Mouse (Mus musculus): ENCODE data around the gene Hes7. TPM values are rescaled to one million over a fixed set of nuclear protein-coding genes. Genes with fewer than 3 reads are reported as not detected.

Gene Hes7
- total RNA-seq, 2 experiments from 2014 or later: 0.39 to 0.48 TPM

DNA sequence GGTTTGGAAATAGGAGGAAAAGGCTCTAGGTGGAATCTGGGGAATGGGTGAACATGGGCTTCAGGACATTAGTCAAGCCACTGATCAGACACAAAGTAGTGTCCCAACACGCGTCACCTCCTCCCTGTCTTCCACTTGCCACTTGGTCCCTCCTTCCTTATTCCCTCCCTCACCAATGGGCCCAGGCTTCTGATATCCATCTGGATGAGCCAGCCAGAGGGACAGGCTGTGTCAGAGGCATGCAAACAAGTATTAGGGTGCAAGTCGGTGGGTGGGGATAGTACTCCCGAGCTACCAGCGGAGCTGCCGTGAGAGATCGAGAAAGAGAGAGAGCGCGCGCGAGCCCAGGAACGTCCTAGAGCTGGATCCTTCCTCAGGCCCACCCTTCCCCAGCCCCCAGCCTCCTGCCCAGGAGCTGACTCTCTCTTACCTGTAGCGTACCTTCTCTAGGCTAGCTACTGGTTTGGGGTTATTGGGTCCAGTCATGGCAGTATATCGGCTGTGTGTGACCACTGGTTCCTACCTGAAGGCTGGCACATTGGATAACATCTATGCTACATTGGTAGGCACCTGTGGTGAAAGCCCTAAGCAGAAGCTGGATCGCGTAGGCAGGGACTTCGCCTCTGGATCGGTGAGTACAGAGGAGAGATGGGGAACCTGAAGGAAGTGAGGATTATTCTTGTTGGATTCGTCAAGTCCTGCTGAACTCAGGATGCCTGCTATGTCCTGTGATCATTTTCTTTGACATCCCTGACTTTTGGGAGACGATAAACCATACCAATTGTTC lies 5.9 kb downstream of the Hes7 start:
- DNase-seq (ENCODE audit: low spot score in 2 of 2): peak in 1 of 2 experiments; percentile 48
- intact Hi-C loops (cut with DNase I): loop anchor here (2.0 to 5.0 kb wide), 2 partner anchors 25 to 106 kb away; no protein-coding TSS in a partner anchor

DNA sequence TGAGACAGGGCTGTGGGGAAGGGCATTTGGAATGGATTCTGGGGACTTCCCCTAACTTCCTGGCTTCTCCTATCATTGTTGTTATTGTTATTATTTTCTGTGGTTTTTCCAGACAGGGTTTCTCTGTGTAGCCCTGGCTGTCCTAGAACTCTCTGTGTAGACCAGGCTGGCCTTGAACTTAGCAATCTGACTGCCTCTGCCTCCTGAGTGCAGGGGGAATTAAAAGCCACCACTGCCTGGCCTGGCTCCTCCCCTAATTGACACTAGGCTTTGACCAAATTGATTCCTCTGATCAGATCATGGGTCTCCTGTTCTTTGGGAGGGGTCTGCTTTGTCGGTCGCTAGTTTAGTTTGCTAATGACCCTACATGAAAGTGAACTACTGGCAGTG lies 6.5 kb downstream of the Hes7 start:
- intact Hi-C loops (cut with DNase I): loop anchor here (5.0 kb wide), 1 partner anchor 106 kb away; no protein-coding TSS in a partner anchor
- DNase-seq (ENCODE audit: low spot score in 2 of 2): no peak

DNA sequence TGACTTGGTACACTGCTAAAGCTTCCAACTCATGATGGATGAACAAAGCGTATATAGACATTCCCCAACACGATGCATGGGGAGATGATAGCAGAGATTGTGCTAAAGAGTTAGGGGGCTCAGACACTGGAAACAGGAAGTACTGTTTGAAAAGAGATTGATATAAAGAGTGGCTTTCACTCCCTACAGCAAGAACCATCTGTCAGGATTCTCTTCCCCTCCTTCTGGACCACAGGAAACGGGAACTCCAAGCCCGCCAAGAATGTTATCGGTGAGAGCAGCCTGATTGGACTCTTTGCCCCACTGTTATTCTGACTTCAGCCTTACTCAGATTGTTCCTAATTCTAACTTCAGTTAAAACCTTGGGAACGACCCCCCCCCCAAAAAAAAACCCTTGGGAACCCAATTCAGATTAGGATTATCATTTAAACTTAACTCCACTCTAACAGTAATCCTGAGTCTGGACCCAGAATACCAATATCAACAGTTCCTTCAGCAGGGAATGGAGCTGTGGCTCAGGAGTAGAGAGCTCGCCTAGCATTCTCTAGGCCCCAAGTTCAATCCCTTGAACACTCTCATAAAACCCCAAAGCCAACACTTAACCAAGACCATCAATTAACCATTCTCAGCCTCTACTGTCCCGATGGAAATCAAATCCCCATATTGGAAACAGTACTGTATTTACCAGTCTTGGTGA lies 8.4 kb downstream of the Hes7 start:
- DNase-seq (ENCODE audit: low spot score in 2 of 2): no peak
- intact Hi-C loops (cut with DNase I): loop anchor here (5.0 kb wide), 1 partner anchor 104 kb away; no protein-coding TSS in a partner anchor

DNA sequence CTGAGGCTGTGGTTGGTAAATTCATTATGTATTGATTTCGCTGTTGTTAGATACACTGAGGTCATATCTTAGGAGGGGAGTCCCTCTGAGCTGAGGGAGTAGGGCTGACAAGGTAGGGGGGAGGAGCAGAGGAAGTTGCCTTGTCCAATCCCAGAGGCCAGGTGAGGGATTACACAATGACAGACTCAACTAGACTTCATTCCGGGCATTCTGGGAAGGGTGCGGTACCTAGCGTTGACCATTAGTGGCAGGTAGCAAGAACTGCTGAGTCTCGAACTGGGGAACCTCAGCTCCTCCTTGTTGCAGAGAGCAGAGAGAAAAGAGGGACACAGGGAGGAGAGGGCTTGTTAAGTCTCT lies 13.3 kb downstream of the Hes7 start:
- intact Hi-C loops (cut with DNase I): loop anchor here (2.0 kb wide), 1 partner anchor 17 kb away; no protein-coding TSS in a partner anchor
- DNase-seq (ENCODE audit: low spot score in 2 of 2): no peak

DNA sequence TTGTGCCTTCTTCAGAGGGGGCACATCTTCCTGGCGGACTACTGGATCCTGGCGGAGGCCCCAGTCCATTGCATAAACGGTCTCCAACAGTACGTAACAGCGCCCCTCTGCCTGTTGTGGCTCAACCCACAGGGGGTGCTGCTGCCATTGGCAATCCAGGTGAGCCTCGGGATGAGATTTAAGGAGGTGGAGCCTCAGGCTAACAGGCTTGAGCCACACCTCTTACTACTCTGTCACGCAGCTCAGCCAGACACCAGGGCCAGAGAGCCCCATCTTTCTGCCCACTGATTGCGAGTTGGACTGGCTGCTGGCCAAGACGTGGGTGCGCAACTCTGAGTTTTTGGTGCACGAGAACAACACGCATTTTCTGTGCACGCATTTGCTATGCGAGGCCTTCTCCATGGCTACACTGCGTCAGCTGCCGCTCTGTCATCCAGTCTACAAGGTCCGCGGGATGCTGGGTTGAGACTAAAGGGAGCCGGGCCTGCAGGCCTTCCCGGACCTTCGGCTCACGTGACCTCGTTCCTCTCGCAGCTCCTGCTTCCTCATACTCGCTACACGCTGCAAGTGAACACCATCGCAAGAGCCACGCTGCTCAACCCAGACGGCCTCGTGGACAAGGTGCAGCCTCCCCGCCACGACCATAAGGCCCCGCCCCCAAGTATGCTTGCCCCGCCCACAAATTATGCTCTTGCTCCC lies 13.9 kb downstream of the Hes7 start:
- peak; percentile 88 to 90 for DNase-seq (ENCODE audit: low spot score in 2 of 2)
- intact Hi-C loops (cut with DNase I): loop anchor here (2.0 kb wide), 1 partner anchor 17 kb away; no protein-coding TSS in a partner anchor

DNA sequence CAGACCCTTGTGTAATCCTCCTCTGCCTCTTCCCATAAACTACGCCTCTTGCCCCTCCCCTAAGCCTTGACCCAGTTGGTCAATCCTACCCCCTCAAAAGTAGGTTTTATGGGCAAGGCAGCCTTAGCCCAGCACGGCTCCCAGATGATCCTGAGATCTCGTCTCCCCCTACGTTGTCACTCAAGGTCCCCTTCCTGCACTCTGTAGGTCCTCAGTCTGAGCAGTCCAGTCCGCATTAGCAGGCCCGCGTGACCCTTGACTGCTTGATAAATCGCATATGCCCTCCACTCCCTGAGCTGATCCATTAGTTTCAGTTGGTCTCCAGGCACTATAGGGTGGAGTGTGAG lies 14.4 kb downstream of the Hes7 start:
- no peak for DNase-seq (ENCODE audit: low spot score in 2 of 2)
- intact Hi-C loops (cut with DNase I): no loop called here

DNA sequence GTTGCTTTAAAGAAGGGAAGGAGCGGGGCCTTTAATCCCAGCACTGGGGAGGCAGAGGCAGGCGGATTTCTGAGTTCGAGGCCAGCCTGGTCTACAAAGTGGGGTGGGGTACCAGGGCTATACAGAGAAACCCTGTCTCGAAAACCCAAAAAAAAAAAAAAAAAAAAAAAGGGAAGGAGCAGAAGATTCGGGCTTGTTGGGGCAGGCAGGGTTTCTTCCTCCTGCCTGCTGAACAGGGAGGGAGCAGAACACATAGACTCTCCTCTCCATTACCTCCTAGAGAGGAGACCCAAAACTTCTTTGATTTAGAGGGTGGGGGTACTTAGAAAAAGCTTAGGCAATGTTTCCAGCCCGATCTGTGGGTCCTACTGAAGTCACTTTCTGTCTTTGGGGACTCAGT lies 15.2 kb downstream of the Hes7 start:
- intact Hi-C loops (cut with DNase I): no loop called here
- DNase-seq (ENCODE audit: low spot score in 2 of 2): no peak

DNA sequence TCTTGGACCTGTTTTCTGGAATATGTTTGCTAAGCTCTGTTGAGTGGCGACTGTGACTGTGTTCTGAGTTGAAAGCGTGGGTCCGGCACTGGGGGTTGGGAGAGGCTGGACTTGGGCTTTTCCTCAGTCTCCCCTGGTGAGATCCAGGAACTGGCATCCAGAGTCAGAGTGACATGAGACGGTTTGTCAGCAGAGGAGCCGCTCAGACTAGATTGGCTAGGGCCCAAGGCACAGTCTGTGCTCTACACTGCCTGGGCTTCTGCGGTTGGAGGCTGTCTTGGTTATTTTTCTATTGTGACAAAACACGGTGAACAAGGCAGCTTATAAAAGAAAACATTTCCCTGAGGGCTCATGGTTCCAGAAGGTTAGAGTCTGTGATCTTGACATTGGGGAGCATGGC lies 27.3 kb downstream of the Hes7 start:
- intact Hi-C loops (cut with DNase I): no loop called here
- DNase-seq (ENCODE audit: low spot score in 2 of 2): no peak

DNA sequence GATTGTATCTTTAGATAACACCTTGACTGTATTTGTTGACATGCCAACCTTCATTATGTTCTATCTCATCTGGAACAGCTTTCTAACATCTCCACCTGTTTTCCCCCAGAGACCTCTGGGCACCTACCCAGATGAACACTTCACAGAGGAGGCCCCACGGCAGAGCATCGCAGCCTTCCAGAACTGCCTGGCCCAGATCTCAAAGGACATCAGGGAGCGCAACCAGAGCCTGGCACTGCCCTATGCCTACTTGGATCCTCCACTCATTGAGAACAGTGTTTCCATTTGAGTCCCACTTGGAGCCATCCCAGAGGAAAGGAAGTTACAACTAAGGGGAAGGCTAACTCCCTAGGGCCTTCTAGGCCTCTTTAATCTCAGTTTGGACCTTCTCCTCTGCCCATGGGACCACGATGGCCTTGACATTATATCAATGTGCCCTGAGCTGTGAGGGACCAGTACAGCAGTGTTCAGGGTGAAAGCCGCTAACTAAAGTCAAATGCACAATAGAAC lies 28.3 kb downstream of the Hes7 start:
- intact Hi-C loops (cut with DNase I): no loop called here

DNA sequence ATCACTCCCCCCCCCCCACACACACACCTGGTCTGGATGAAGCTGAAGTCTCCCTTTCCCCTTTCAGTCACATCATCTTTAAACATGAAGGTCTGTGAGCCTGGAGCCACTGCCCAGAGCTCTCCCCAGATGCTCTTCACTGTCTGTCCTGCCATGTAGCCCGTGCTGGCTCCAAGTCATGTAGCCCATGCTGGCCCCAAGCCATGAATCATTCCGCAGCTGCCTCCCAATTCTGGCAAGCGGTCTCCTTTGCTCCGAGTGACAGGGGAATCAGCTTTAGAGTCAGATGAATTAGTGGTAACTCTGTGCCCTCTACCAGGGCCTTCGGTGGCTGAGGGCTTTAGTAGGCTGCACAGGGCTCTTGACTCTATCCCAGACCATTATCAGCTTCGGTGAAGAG lies 29.5 kb downstream of the Hes7 start:
- intact Hi-C loops (cut with DNase I): loop anchor here (2.0 kb wide), 2 partner anchors 17 to 25 kb away; partner anchors contain the start of gene Aloxe3

More for the DNA sequence above, 28.3 kb downstream of the Hes7 start:
- DNase-seq (ENCODE audit: low spot score in 2 of 2): no peak

DNA sequence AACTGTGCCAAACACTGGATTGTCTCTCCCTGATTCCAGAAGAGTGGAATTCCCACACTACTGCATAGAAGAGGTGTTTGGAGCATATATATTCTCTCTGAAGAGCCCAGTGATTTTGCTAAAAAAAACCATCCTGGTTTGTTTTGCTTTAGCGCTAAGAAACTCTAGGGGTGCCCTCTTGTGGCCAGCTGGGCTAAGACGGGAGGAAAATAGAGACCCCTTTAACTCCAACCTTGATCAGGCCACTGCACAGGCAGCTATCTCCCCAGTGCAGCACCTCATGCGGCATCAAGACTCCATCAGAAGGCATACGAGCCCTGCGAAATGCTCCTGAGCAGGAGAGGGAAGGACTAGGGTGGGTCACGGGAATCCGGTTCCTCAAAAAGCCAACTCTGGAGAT lies 30.2 kb downstream of the Hes7 start:
- intact Hi-C loops (cut with DNase I): loop anchor here (2.0 kb wide), 2 partner anchors 18 to 26 kb away; partner anchors contain the start of gene Aloxe3
- peak; percentile 60 to 64 for DNase-seq (ENCODE audit: low spot score in 2 of 2)

More for the DNA sequence above, 29.5 kb downstream of the Hes7 start:
- DNase-seq (ENCODE audit: low spot score in 2 of 2): no peak

DNA sequence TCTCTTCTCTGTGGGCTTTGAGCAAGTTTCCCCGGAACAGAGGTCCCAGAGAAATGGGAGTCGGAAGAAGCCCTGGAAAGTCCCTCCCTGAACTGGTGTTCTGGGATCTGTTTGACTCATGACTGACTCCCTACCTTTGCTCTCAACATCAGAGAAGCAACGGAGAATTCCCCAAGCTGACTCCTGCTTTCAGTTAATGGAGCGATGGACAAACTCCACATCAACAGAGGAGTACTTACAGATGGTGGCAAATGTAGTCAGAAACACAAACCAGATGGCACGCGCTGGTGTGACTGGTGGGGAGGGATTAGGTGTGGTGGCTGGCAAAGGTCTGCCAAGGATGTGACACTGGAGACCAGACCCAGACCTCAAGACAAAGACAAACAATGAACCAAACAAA lies 30.8 kb downstream of the Hes7 start:
- DNase-seq (ENCODE audit: low spot score in 2 of 2): no peak
- intact Hi-C loops (cut with DNase I): loop anchor here (2.0 kb wide), 2 partner anchors 18 to 26 kb away; partner anchors contain the start of gene Aloxe3

DNA sequence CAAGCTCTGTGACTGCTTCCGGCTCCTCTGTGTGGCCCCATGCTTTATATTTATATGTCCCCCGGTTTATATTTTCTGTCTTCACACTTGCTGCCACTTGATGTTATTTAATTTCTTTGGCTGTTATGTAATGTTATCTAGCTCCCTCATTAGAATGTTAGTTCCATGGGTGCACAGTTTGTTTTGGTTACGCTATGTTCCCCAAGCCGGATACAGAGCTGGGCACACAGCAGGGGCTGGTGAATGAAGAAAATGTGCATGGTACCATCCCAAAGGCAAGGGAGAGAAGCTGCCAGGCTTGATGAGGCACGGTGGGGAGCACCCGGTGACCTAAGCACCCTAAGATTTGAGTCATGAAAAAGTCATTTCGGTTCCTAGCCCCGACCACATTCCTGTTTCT lies 33.6 kb downstream of the Hes7 start:
- intact Hi-C loops (cut with DNase I): no loop called here
- no peak for DNase-seq (ENCODE audit: low spot score in 2 of 2)

DNA sequence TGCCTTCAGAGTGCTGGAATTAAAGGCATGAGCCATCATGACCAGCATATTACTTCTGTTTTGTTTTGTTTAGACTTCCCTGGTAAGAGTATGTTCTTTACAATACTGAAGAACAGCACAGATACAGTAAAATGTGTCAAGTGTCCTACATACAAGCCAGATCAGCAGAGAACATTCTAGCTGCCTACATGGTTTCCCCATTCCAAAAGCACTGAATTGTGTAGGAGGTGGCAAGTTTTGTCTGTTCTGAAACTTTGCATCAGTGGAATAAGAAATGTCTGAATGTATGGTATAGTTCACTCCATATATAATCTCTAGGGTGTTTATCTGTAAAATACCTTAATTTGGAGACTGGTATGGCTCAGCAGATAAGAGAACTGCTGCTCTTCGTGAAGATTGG lies 35.1 kb downstream of the Hes7 start:
- intact Hi-C loops (cut with DNase I): no loop called here
- peak in 1 of 2 experiments; percentile 68 for DNase-seq (ENCODE audit: low spot score in 2 of 2)

DNA sequence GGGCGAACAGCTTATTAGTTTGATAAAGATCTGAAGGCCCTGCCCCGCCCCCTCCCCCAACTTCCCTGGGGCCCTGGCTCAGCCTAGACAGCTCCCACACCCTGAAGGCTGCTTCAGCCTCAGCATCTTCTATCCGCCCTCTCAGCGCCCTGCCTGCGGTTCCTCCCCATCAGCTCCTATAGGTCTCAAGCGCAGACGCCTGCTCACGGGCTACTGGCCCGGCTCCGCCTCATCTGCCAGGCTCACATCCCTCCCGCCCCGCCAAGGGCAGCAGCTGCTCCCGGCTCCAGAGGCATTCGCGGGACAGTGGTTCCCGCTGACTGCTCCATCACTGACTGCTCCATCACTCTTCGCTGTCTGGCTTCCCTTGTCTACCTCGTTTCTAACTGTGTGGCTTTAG lies 36.6 kb downstream of the Hes7 start, which contains the start of gene Alox12b:
Gene Alox12b, plus strand, starts transcription at position 190 of the 400 bp plus-strand sequence.
- DNase-seq (ENCODE audit: low spot score in 2 of 2): peak in 1 of 2 experiments; percentile 52

DNA sequence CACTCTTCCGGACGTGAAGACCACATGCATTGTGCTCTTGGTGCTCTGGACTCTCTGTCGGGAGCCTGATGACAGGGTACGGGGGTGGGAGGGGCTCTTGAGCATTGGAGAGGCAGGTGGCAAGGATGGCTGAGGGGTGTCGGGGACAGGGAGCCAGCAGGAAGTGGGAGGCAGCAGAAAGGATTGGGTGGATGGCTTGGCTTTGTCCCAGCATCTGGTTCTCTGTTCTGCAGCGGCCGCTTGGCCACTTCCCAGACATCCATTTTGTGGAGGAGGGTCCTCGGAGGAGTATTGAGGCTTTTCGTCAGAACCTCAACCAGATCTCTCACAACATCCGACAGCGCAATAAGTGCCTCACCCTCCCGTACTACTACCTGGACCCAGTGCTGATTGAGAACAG lies 49.1 kb downstream of the Hes7 start:
- intact Hi-C loops (cut with DNase I): no loop called here
- peak in 1 of 2 experiments; percentile 85 for DNase-seq (ENCODE audit: low spot score in 2 of 2)

More for the DNA sequence above, 36.6 kb downstream of the Hes7 start, which contains the start of gene Alox12b:
- intact Hi-C loops (cut with DNase I): no loop called here

DNA sequence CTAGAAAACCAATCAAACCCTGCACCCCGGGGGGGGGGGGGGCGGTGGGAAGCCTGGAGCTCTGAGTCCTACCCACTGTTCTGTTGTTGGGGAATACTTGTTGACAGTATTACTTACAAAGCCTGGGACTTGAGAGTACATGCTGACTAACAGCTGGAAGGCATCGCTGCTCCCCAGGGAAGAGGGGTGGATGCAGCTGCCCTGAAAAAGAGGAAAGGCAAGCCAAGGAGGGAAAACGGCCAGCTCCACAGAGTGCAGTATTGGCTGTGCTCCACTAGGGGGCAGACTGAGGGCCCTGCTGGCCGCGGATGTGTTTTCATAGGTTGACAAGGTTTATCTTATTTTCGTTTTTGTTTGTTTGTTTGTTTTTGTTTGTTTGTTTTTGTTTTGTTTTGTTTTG lies 51.4 kb downstream of the Hes7 start:
- no peak for DNase-seq (ENCODE audit: low spot score in 2 of 2)
- intact Hi-C loops (cut with DNase I): no loop called here

DNA sequence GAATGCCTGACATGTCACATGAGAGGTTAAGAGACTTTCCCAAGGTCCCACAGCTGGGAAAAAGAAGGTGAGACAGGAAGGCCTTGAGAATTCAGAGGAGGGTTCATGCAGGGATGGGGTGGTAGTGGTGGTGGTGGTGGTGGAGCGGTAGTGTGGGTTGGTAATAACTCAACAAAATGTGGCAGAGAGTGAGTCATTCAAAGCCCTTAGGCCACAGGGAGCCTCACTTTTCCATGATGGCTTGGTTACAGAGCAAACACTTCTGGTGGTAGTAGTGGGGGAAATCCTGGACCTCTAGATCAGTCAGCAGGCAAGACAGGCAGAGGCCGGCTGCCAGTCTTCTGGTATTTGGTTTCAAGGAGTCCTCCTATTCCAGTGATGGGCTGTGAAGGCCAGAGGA lies 52.4 kb downstream of the Hes7 start:
- DNase-seq (ENCODE audit: low spot score in 2 of 2): no peak
- intact Hi-C loops (cut with DNase I): no loop called here

All from left cerebral cortex, postnatal 25 days (tissue).